Mouse (Mus musculus) forebrain, embryonic 11.5 days (tissue): ENCODE measurements at regions not wholly inside any gene's neighbourhood (a gene's known extent, or its start where the extent isn't known, plus 50 kb on each side); places are given as distances from the start of the nearest gene placed in this dataset.

Experiments used
- ATAC-seq: fragments of 200-750 bp; cut with Nextera tagmentation; replicated peaks from 2 replicates; pipeline ENCODE4 v1.8.0; 2017; ENCODE audit warnings: moderate TSS enrichment; ENCODE audit not compliant: low FRiP score
- DNase-seq: peaks from one replicate; pipeline ENCODE4 v3.0.0-alpha.2; 2017; ENCODE audit warnings: low spot score
- H3K27ac ChIP-seq: fragments of 300-500 bp; sonication (generic); 2 replicates; pipeline ENCODE4 v1.5.1; 2014; ENCODE audit warnings: low read depth, low read length
- H3K27me3 ChIP-seq: fragments of 300-500 bp; sonication (generic); 2 replicates; pipeline ENCODE4 v1.6.1; 2014; ENCODE audit warnings: mild to moderate bottlenecking, low read length, mixed read lengths; ENCODE audit not compliant: control insufficient read depth, insufficient read depth
- H3K36me3 ChIP-seq: fragments of 300-500 bp; sonication (generic); 2 replicates; pipeline ENCODE4 v1.6.1; 2014; ENCODE audit warnings: mild to moderate bottlenecking, low read length, moderate library complexity, mixed read lengths; ENCODE audit not compliant: control insufficient read depth, insufficient read depth
- H3K4me1 ChIP-seq: fragments of 300-500 bp; sonication (generic); replicated peaks from 2 replicates; pipeline ENCODE4 v1.6.1; 2014; ENCODE audit warnings: low read length, mixed read lengths; ENCODE audit not compliant: control insufficient read depth, insufficient read depth
- H3K4me2 ChIP-seq: fragments of 300-500 bp; sonication (generic); 2 replicates; pipeline ENCODE4 v1.6.1; 2014; ENCODE audit warnings: low read depth, mild to moderate bottlenecking, low read length, moderate library complexity, mixed read lengths; ENCODE audit not compliant: severe bottlenecking
- H3K4me3 ChIP-seq: fragments of 300-500 bp; sonication (generic); 2 replicates; pipeline ENCODE4 v1.5.1; 2014; ENCODE audit warnings: low read depth, low read length
- H3K9ac ChIP-seq: fragments of 300-500 bp; sonication (generic); 2 replicates; pipeline ENCODE4 v1.6.1; 2014; ENCODE audit warnings: low read length
- H3K9me3 ChIP-seq: fragments of 300-500 bp; sonication (generic); 2 replicates; pipeline ENCODE4 v1.6.1; 2016; ENCODE audit warnings: low read length, mixed read lengths; ENCODE audit not compliant: control insufficient read depth
- WGBS: fragments of 180-500 bp; shearing (Covaris S2); extraction: QIAGEN DNeasy Blood & Tissue Kit; methylation state at CpG from one replicate; pipeline ENCODE4 v1.1.7; 2014; 5-methylcytosine and 5-hydroxymethylcytosine counted together

GRCm38 (mm10) chr10:112863808-112864207, 65.0 kb downstream of the Atxn7l3b start:
- Histone ChIP-seq H3K27ac (no peak overlapping the region), H3K4me1 (no peaks in the 10 kb centered on the region)

GRCm38 (mm10) chr10:112863375-112863774, 65.4 kb downstream of the Atxn7l3b start:
- ATAC-seq (no peak), DNase-seq (no peak)
- Histone ChIP-seq H3K4me2 (no peak overlapping the region), H3K9me3 (no peaks in the 10 kb centered on the region), H3K27me3 (no peaks in the 10 kb centered on the region), H3K27ac (no peak overlapping the region), H3K4me3 (no peak overlapping the region), H3K4me1 (no peaks in the 10 kb centered on the region), H3K36me3 (no peaks in the 10 kb centered on the region), H3K9ac (no peak overlapping the region)
- 54% methylated on average over 2 of the region's 2 CpGs for whole genome bisulfite sequencing

More at GRCm38 (mm10) chr10:112863808-112864207, 65.0 kb downstream of the Atxn7l3b start:
- H3K9ac ChIP-seq, result no peak overlapping the region
- no peak overlapping the region for H3K4me2 ChIP-seq
- H3K9me3 ChIP-seq, result no peaks in the 10 kb centered on the region
- ATAC-seq (no peak), DNase-seq (no peak)
- no peaks in the 10 kb centered on the region for H3K27me3 ChIP-seq
- H3K36me3 ChIP-seq, result no peaks in the 10 kb centered on the region
- H3K4me3 ChIP-seq, result no peak overlapping the region

- H3K36me3 ChIP-seq, result no peaks in the 10 kb centered on the region
- DNase-seq (no peak), ATAC-seq (no peak)
- H3K4me3 ChIP-seq, result no peak overlapping the region
- no peak overlapping the region for H3K27ac ChIP-seq
- H3K9me3 ChIP-seq, result no peaks in the 10 kb centered on the region
- no peak overlapping the region for H3K9ac ChIP-seq
- no peak overlapping the region for H3K4me2 ChIP-seq
- WGBS, result 94% methylated on average over 1 of the region's 1 CpGs
- H3K27me3 ChIP-seq, result no peaks in the 10 kb centered on the region
- no peaks in the 10 kb centered on the region for H3K4me1 ChIP-seq
Measured at GRCm38 (mm10) chr10:112851997-112852396, 76.8 kb downstream of the Atxn7l3b start.

DNA sequence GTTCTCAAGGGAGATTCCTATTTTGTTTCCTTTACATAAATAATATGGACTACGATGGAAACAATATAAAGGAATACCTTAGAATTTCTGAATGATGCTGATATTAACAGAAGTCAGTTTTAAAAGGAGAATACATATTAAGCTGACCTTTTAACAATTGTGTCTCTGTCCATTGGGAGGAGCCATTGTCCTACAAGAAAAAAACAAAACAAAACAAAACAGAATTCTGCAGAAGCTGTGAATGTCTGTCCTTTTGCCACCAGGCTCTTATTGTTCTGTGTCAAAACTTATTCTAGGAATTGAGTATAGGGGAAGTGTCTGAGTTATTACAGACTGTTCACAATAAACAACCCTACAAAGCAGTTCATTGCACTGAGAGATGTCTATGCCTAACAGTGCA, 82.6 kb downstream of the Atxn7l3b start:
- Histone ChIP-seq H3K27me3 (no peaks in the 10 kb centered on the region), H3K4me2 (no peak overlapping the region), H3K9ac (no peak overlapping the region), H3K9me3 (no peaks in the 10 kb centered on the region), H3K4me1 (no peaks in the 10 kb centered on the region), H3K36me3 (no peaks in the 10 kb centered on the region), H3K27ac (no peak overlapping the region), H3K4me3 (no peak overlapping the region)
- 75% methylated on average over 1 of the region's 1 CpGs for WGBS
- DNase-seq, result no peak
- ATAC-seq, result no peak

- 84% methylated on average over 11 of the region's 11 CpGs for WGBS
- no peak overlapping the region for H3K4me3 ChIP-seq
Measured at GRCm38 (mm10) chr10:112837400-112838035, 91.3 kb downstream of the Atxn7l3b start.

DNA sequence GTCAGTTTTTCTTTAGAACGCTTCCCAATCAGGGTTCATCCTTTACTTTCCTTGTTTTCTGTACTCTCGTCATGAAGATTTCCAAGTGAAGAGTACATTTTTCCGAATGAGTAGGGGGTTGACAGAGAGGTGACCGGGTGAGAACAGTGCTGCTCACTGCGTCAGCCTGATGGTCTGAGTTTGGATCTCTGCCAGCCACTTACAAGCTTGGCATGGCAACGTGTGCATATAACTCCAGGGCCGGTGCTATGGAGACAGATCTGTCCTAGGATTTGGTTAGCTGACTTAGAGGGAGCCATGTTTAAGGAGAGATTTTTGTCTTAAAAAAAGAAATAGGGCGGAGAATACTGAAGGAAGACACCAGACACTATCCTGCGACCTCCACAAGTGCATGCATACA, 92.8 kb downstream of the Atxn7l3b start:
- ATAC-seq, result no peak
- Histone ChIP-seq H3K4me2 (no peak overlapping the region), H3K36me3 (no peaks in the 10 kb centered on the region), H3K27ac (no peak overlapping the region), H3K9ac (no peak overlapping the region), H3K9me3 (no peaks in the 10 kb centered on the region), H3K4me3 (no peak overlapping the region), H3K4me1 (no peaks in the 10 kb centered on the region), H3K27me3 (no peaks in the 10 kb centered on the region)
- WGBS, result 84% methylated on average over 9 of the region's 9 CpGs
- DNase-seq, result no peak

More at GRCm38 (mm10) chr10:112837400-112838035, 91.3 kb downstream of the Atxn7l3b start:
- Histone ChIP-seq H3K27ac (no peak overlapping the region), H3K4me1 (no peaks in the 10 kb centered on the region), H3K9me3 (no peaks in the 10 kb centered on the region), H3K9ac (no peak overlapping the region), H3K4me2 (no peak overlapping the region), H3K27me3 (no peaks in the 10 kb centered on the region), H3K36me3 (no peaks in the 10 kb centered on the region)
- ATAC-seq (no peak), DNase-seq (no peak)

DNA sequence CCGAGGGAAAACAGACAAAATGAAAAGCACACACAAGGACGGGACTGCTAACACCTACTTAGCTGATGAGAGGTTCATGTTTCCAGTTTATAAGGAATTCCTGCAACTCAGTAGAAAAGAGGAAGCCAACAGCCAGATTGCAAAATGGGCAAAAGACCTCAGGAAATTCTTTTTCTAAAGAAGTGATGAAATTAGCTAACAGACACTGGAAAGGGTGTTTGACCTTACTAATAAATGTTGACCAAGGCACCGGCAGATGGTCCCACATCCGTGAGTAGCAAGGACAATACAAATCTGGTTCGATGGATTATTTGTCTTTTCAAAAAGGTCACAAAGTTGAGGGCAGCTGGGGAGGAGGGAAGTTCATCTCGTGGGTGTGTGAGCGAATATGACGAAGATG, 93.3 kb downstream of the Atxn7l3b start:
- H3K4me2 ChIP-seq, result no peak overlapping the region
- DNase-seq, result no peak
- no peak for ATAC-seq
- H3K36me3 ChIP-seq, result no peaks in the 10 kb centered on the region
- H3K27me3 ChIP-seq, result no peaks in the 10 kb centered on the region
- no peak overlapping the region for H3K4me3 ChIP-seq
- no peak overlapping the region for H3K27ac ChIP-seq
- H3K9ac ChIP-seq, result no peak overlapping the region
- no peaks in the 10 kb centered on the region for H3K4me1 ChIP-seq
- no peaks in the 10 kb centered on the region for H3K9me3 ChIP-seq
- 75% methylated on average over 8 of the region's 8 CpGs for whole genome bisulfite sequencing

GRCm38 (mm10) chr10:112810181-112810580, 118.6 kb downstream of the Atxn7l3b start:
- no peak for DNase-seq
- no peaks in the 10 kb centered on the region for H3K9me3 ChIP-seq
- WGBS, result 29% methylated on average over 1 of the region's 1 CpGs

GRCm38 (mm10) chr10:112803557-112803956, 125.2 kb downstream of the Atxn7l3b start:
- Histone ChIP-seq H3K4me3 (no peak overlapping the region), H3K27me3 (no peaks in the 10 kb centered on the region), H3K4me2 (no peak overlapping the region), H3K9me3 (no peaks in the 10 kb centered on the region), H3K9ac (no peak overlapping the region), H3K4me1 (no peaks in the 10 kb centered on the region), H3K36me3 (no peaks in the 10 kb centered on the region), H3K27ac (no peak overlapping the region)
- DNase-seq, result no peak
- 49% methylated on average over 6 of the region's 6 CpGs for WGBS
- ATAC-seq, result no peak

More at GRCm38 (mm10) chr10:112810181-112810580, 118.6 kb downstream of the Atxn7l3b start:
- H3K9ac ChIP-seq, result no peak overlapping the region
- H3K4me1 ChIP-seq, result no peaks in the 10 kb centered on the region
- no peaks in the 10 kb centered on the region for H3K27me3 ChIP-seq
- no peak overlapping the region for H3K27ac ChIP-seq
- no peak overlapping the region for H3K4me2 ChIP-seq
- no peak for ATAC-seq
- no peaks in the 10 kb centered on the region for H3K36me3 ChIP-seq
- no peak overlapping the region for H3K4me3 ChIP-seq
